Mouse (Mus musculus): ENCODE data around the gene Slc25a3. TPM values are rescaled to one million over a fixed set of nuclear protein-coding genes. Genes with fewer than 3 reads are reported as not detected.

Slc25a3 gene
- total RNA-seq, 2 experiments from 2014 or later = 567 to 579 TPM

DNA sequence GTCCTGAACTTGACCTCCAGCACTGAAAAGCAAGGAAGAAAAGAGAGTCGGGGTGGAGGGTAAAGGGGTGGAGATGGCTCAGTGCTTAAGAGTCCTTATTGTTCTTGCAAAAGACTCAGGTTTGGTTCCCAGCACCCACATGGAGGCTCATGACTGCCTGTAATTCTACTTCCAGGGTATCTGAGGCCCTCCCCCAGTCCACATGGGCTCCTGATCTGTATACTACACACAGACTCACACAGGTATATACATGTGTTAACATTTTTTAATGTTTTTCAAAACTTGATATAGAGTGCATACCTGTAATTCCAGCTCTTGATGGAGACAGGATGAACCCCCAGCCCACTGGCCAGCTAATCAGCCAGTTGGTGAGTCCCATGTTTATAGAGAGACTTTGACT is 23.8 kb downstream of the Slc25a3 start:
- no peak for DNase-seq (ENCODE audit: low spot score in 2 of 2)

DNA sequence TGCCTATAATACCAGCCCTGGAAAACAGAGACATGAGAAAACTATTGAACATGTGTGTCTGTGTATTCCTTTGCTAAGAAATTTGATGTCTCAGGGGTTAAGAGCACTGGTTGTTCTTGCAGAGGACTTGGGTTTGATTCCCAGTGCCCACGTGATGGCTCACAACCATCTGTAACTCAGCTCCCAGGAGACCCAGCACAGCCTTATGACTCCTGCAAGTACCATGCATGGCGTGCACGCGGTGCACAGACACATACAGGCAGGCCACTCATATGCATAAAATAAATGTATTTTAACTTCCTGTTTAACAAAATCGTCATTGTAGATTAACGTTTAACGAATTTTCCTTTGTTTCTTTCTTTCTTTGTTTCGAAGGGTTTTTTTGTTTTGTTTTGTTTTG is 25.8 kb downstream of the Slc25a3 start:
- DNase-seq (ENCODE audit: low spot score in 2 of 2) = no peak

DNA sequence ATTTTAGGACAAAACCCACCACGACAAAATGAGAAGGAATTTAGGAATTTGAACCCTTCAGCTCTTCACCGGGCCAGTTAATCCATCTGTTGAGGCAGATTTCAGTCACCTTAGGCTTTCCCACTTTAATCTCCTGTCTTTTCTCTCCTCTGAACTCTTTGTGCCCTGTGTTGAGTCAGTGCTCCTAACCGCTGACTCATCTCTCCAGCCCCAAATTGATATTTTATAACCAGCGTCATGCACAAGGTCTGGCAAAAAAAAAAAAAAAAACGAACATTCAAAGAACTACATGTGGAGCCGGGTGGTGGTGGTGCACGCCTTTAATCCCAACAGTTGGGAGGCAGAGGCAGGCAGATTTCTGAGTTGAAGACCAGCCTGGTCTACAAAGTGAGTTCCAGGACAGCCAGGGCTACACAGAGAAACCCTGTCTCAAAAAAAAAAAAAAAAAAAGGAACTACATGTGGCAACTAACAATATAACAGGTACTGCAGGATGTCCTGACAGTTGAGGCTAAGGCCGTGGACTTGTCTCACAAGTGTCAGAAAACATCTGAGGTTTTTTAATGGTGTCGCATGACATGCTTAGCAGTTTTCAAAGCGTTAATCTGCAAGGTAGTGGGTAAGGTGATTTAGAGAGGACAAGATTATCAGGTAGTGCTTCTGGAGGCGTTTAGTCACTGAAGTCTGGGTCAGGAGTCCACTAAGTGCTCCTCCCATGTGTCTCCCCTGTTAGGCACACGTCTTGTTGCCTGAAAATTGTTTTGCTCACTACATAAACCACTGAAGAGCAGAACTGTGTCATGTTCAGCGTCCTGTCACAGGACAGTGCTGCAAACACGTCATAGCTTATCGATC is 29.4 kb downstream of the Slc25a3 start:
- no peak for DNase-seq (ENCODE audit: low spot score in 2 of 2)

DNA sequence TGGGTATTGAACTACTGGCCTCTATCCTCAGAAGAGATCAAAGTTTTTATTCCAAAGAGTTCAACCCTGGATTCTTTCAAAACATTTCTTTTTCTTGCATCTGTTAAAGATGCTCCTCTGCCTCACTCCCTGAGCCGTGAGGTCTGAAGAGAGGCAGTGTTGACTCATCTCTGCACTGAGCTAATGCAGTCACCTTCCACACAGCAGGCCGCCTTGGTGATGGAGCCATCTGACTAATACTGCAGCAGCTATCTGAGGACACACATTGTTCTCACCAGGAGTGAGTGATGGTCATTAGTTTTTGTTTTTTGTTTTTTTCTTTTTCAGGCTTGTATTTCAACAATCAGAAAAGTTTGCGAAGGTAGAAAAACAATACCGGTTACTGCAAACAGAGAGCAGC is 31.0 kb downstream of the Slc25a3 start:
- no peak for DNase-seq (ENCODE audit: low spot score in 2 of 2)

DNA sequence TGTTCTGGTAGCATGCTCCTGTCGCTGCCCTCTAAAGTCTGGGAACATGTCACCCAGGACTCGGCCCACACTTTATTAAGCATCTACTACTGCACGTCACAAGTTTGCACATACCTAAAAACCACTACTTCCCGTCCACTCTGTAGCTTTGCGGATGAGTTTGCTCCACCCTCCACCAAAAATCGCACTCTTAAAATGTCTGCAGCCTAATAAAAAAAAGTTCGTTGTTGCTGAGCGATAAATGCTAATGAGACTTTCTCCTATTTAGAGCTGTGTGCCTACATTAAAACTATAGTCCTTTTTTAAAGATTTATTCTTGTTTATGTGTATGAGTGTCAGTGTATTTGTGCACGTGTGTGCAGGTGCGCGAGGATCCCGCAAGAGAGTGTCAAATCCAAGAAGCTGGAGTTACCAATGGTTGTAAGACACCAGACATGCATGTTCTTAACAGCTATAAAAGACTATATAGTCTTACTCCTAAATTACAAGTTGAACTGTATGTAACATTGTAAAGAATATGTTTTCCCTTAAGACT is 40.4 kb downstream of the Slc25a3 start:
- no peak for DNase-seq (ENCODE audit: low spot score in 2 of 2)

DNA sequence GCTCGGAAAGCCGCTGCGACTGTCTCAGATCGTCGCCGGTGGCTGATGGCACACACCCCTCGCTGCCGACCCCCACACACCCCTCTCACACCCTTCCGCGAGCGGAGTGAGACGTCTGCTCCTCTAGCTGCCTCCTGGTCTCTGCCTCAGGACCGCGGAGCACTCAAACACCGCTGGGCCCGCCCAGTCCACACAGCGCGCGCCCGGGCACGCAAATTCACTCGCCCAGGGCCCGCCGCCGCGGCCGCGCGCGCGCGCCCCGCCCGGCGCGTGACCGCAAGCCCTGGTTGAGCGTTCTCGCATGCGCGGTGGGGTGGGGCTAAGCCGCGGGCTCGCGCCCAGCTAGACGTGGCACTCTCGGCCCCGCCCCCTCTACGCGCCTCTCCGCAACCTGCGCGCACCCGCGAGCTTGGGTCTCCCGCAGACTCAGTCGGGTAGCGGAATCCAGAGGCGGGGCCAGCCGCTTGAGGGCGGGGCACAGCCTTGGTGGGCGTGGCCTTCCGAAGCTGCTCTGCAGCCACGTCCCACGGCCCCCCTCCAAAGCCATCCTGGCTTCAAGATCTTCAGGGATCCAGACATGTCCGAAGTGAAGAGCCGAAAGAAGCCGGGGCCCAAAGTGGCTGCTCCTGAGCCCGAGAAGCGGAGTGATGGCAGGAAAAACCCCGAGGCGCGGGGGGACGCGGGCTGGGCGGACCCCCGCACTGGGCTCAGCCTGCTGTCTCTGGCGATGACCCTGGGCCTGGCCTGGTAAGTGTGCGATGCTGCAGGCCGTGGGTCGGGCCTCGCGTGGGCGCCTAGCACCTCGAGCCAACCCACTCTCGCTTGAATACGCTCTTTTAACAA is 41.1 kb downstream of the Slc25a3 start, which contains the start of the genes Apaf1 and Ikbip:
Gene Apaf1, minus strand, starts transcription at position 221 of the 843 bp plus-strand sequence.
Gene Ikbip, plus strand, starts transcription at position 391 of the 843 bp plus-strand sequence.
- peak; percentile 100 for DNase-seq (ENCODE audit: low spot score in 2 of 2)

DNA sequence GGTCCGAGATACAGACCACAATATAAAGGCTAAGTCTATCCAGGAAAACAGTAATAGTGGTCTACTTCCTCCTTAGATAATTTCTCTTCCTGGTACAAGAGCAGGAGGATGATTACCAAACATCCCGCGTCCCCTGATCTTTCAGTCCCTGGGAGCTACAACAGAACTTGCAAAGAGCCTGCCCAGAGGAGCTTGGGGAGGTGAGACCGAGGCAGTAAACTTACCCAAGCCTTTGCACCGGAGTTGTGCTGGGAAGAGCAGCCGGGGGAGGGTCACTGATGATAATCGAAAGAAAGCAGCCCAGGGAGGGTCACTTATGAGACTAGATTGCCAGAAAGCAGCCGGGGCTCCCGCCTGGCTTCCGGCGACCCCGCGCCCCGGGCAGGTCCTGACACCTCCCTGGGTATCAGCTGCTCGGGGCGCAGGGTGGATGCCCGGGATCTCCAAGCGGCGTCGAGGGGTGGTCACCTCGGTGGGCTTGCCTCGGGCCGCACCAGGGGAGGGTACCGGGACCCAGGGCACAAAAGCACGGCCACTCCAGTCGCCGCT is 41.8 kb downstream of the Slc25a3 start:
- DNase-seq (ENCODE audit: low spot score in 2 of 2) = no peak

DNA sequence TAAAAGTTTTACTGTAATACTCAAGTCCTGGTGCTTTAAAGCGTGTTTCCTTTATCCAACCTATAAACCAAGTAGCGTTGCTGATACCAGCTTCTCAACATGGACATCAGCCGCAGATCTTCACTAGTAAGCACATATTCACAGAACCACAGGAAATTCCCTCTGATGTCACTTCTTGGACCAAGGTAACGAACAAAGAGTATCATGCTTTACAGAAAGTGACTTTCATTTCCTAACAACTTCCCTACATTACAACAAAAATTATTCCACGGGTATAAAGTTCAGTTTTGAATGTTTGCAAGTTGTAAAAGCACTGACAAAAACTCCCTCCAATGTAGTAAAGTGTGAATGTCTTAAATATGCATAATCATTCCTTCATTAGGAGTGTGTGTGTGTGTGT is 43.3 kb downstream of the Slc25a3 start:
- DNase-seq (ENCODE audit: low spot score in 2 of 2) = no peak

DNA sequence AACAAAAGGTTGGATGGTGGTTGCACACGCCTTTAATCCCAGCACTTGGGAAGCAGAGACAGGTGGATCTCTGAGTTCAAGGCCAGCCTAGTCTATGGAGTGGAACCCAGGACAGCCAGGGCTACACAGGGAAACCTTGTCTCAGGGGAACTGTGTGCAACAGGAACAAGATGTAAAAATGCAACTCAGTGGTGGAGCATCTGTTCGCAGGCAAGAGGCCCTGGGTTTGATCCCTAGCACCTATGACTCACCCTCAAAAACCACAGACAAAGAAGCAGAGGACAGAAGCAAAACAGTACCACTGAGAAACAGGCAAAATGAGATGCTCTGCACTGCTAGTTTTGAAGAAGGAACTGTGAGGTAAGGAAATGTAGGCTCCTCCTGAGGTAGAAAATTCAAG is 47.2 kb downstream of the Slc25a3 start:
- no peak for DNase-seq (ENCODE audit: low spot score in 2 of 2)

DNA sequence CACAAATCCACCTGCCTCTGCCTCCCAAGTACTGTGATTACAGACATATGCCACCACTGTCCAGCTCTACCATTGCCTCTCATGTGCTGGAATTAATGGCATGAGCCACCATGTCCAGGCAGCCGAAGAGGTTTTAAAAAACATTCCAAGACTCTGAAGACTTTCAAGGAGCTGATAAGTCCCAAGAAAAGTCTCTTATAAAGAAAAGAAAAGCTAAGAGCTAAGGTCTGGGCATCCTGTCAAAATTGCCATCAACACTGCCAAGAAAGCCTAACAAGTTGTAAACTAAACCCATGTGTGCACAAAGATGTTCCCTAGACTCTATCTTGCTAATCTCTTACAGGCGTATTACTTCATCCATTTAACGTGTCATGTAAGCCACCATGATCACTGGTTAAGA is 50.5 kb downstream of the Slc25a3 start:
- no peak for DNase-seq (ENCODE audit: low spot score in 2 of 2)

DNA sequence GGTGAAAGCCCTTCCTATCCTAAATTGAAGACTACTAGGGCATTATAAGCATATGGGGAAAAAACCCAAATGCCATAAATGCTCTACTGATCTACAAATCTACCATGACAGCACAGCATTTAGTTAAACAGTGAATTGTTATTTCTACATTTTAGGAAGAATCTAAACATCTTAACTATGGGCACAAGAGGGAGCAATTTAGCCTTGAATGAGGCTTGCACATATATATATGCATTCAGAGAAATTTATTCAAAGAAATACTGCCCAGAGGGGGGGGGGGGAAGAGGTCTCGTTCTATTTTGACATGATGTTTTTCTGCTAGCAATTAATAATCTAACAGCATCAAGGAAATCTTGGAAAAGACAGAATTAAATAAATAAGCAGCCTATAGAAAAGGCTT is 52.1 kb downstream of the Slc25a3 start:
- no peak for DNase-seq (ENCODE audit: low spot score in 2 of 2)

Other genes with a start within 250 kb of the Slc25a3 start
- 10 to 100 TPM; 12.5 to 13.4 TPM for gene Apaf1, start 41.3 kb downstream of the Slc25a3 start, total RNA-seq (2021)
- gene Ikbip, start 41.1 kb downstream of the Slc25a3 start, total RNA-seq (2021) = 10 to 100 TPM; 14.7 to 14.9 TPM
- gene Tmpo, start 57.3 kb upstream of the Slc25a3 start, total RNA-seq (2021) = 10 to 100 TPM; 29.6 to 38.5 TPM

Data from layer of hippocampus, postnatal 14 days (tissue).